Mouse (Mus musculus): Measurements from ENCODE around the gene Cbln1. TPM values are rescaled to one million over a fixed set of nuclear protein-coding genes. Genes with fewer than 3 reads are reported as not detected.

Cbln1 gene
- 0.05 and 0.12 TPM in 2 replicates for polyA plus RNA-seq (2012; rRNA removed)

DNA sequence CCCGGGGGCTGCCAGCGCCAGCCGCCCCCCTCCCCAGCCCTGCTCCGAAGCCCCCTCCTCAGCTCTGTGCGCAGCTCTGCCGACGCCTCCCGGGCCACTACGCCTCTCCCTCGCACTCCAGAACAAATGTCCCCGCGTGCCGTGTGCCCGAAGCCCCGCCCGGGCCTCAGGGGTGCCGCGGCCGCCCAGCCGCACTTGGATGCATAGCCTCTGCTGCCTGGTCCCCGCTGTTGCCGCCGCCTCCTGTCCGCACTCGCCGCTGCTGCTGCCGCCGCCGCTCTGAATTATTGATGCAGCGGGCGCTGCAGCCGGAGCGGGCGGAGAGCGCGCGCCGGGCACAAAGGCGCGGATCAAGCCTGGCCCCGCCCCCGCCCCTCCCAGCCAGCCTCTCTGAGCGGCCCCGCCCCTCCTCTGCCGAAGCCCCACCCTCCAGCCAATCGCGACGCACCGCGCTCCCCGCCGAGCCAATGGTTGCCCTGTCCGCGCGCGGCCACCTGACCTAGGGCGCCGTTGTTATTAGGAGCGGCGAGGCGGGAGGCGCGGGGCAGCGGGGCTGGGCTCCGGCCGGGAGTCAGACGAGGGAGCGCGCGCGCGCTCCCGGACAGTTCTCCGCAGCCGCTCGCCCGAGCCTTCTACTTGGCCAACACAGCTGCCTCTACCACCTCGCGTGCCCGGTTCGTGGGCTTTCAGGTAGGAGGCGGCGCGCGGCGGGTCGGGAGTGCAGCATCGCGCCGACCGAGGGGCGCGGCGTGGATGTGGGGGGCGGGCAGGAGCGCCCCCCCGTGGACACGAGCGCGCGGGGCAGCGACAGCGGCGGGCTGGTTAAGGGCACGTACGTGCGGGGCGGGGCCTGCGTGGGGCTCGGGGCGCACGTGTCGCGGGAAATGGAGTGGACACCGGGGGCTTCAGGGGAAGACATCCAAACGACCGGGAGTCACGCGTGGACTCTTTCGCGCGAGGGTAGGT is at the start of gene Cbln1:
TSS of gene Cbln1 (minus strand) at position 339 of the 966 bp plus-strand sequence.
- DNase-seq (ENCODE audit: low read depth, low spot score) = peak; percentile 29
- WGBS = 3% methylated on average over 116 of the region's 122 CpGs

DNA sequence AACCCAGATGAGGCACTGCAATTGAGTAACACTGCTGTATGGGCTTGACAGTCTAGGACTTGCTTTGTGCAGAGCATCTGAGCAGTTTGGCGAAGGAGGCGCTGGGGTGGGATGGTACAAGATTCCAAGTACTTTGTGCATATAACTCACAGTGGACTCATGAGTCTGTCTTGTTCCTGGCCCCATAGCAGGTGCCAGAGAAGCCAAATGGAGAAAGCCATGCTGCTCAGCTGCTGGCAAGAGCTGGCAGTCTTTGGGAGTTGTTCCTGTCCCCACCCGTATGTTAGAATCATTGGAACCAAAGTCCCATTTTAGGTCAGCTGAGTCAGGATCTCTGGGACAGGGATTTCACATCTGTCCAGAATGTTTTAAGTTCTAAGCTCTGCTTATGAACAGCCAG is 44.7 kb upstream of the Cbln1 start:
- DNase-seq (ENCODE audit: low read depth, low spot score) = no peak
- WGBS = 82% methylated on average over 3 of the region's 3 CpGs

DNA sequence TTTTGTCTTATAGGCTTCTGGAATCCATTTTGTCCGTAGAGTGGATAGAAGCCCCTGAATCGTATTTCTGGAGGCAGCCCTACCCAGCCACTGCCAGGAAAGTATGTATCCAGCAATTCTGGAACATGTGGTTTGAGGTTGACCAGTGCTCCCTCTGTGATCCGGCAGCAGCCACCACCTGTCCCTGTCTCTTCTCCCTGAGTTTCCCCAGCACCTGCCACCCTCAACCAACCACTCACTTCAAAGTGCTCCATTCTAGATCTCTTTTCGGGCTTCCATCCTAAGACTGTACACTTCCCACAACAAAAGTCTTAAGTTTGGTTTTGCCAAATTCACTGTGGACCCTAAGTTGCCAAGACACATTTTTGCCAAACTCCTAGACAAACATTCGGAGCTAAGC is 41.4 kb upstream of the Cbln1 start:
- 84% methylated on average over 5 of the region's 5 CpGs for WGBS
- no peak for DNase-seq (ENCODE audit: low read depth, low spot score)

DNA sequence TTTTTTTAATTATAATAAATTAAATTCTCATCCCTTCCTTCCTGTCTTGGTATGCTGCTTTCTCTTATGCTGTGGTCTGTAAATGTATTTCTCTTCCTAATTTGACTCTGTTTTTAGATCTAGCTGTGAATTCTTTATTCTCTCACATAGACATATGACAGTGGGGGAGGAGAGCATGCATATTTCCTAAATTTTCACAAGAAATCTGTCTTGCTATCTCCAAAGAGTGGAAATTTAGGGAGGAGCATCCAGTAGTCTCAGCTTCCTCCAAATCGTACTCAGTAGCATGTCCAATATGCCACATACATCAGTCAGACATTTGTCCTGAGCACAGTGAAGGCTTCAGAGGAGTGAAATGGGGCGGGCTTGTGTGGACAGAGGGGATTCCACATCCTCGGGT is 40.9 kb upstream of the Cbln1 start:
- 67% methylated on average over 3 of the region's 3 CpGs for WGBS
- DNase-seq (ENCODE audit: low read depth, low spot score) = no peak

DNA sequence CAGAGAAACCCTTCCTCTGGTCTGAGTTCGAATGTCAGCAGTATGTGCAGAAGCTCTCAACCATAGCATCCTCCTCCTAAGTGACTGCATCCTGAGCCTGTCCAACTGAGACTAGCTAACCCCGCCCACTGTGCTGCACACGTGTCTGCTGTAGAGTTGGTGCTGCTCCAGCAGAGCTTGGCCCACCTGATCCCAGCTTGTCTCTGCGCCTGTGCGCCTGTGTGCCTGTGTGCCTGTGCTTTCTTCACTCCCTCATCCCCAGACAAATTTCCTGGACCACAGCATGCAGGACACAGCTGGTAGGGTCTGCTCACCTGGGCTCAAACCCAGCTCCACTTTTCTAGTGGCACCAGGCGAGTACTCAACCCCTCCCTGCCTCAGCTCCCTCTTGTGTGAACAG is 40.2 kb upstream of the Cbln1 start:
- WGBS = 72% methylated on average over 6 of the region's 6 CpGs
- no peak for DNase-seq (ENCODE audit: low read depth, low spot score)

DNA sequence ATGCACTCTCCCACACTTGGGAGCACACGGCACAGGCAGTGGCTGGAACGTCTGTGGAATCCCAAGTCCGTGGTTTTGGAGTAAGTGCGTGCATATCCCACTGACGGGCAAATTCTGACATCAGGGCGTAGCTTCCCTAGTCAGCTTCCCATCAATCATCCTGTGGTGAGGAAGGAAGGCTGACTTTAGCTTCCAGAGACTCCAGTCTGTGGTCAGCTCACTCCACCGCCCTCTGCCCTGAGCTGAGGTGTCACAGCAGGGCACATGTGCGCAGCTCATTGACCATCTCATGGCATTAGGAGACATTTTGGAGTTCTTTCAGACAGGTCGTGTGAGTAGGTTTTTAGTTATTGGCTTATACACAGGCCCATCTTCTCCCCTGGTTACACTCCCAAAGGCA is 34.6 kb upstream of the Cbln1 start:
- DNase-seq (ENCODE audit: low read depth, low spot score) = no peak
- 68% methylated on average over 9 of the region's 9 CpGs for WGBS

DNA sequence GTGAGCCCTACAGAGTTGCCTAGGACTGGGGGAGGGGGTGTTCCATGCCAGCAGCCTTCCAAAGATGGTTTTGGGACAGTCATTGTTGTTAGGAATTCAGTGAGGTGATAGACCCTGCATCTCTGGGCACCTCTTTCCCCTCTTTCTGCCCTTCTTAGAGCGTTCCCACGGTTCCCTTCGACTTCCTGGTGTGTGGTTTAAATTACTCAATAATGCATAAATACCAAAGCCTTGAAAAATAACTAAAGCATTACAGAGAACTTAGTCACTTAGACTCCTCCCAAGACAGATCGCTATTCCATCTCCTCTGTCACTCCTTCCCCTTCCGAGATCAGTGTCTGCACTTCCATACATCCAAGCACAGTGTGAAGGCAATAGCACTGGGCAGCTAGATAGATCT is 32.0 kb upstream of the Cbln1 start:
- DNase-seq (ENCODE audit: low read depth, low spot score) = no peak
- 65% methylated on average over 5 of the region's 5 CpGs for WGBS

DNA sequence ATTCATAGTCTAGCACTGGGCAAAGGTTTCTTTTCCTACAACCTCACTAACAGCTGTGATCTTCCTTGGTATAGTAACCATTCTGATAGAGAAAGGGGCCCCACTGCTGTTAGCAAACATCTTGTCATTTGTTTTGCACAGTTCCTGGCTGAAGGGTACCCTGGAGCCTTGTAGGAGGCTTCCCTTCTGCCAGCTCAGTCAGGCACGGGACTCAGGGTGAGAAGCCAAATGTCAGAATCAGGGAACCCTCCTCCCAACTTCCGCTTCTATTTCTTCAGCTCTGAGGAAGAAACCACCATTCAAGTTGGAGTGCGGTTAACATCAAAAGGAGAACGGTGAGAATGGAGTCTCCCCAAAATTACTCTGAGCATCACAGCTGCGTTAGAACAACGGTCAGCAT is 30.3 kb upstream of the Cbln1 start:
- 74% methylated on average over 6 of the region's 6 CpGs for WGBS
- no peak for DNase-seq (ENCODE audit: low read depth, low spot score)

DNA sequence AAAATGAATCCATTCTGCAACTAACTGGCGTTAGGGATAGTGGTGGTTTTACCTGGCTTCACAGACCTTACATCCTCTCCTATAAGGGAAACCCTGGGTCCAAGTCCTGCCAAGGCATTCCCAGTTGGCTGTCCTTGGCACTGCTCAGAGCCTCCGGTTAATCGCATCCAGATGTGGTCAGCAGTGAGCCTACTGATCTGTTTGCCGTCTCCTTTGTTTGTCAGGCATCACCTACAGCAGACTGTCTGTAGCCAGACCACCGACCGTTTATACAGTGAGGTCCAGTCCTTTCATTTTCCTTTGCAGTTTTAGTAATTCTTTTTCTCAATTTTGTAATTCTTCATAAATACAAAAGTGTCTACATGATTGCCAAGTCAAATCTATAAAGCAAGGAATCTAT is 25.2 kb upstream of the Cbln1 start:
- WGBS = 75% methylated on average over 6 of the region's 6 CpGs
- no peak for DNase-seq (ENCODE audit: low read depth, low spot score)

DNA sequence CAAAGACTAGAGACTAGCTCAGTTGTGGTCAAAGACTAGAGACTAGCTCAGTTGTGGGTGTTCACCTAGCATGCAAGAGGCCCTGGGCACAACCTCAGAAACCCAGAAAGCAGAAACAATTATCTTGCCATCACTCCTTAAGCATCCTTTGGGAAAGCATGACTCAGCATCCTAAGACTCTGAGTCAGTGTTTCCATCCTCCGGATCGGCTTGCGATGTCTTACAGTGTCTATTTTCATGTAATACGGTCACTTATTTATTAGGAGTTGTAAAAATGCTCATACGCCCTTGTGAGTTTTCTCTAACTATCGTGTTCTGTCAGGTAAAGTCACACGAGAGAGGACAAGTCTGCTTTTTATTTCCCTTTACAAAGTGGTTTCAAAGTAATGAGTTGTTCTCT is 24.1 kb upstream of the Cbln1 start:
- DNase-seq (ENCODE audit: low read depth, low spot score) = no peak
- 78% methylated on average over 7 of the region's 7 CpGs for WGBS

DNA sequence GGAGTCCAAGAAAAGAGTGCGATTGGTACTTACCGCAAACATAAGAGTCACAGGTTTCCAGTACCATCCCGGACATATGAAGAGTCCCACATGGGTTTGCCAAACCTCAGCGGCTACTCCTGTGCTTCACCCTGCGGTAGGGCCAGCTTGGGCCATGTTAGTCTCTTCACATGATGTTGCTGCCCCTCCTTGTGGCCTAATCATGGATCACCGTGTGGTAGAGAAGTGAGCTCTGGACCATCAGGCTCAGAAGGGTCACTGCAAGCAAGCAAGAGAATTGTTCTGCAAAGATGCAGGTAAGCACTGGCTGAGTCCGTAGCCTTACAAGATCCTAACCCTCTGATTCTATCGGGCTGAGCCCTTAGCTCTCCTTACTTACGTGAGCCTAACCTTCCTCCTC is 22.5 kb upstream of the Cbln1 start:
- WGBS = 63% methylated on average over 9 of the region's 9 CpGs

DNA sequence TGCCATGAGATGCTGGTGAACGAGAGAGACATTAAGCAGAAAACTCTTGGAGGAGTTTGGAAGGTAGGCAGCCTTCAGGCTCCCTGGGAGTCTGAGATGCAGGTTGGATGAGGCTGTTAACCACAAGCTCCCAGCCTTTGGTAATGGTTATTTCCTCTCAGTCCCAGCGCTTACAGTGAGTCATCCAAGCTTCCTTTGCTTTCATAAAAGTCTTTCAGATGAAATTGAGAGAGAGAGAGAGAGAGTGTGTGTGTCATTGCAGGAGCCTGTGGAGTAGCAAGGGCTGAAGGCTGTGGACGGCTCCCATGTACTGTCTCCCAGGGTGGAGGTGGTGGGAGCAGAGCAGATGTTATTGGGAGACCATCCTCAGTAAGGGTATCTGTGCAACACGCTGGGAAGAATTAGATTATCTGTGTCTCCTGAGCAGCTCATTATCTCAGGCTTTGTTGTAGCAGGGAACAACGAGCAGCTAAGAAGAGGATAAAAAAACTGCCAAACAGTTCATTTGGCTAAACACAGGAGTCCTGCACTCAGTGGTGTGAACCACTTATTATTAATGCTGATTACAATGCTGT is 17.5 kb upstream of the Cbln1 start:
- no peak for DNase-seq (ENCODE audit: low read depth, low spot score)
- 66% methylated on average over 5 of the region's 5 CpGs for WGBS

More for the DNA sequence above, 22.5 kb upstream of the Cbln1 start:
- DNase-seq (ENCODE audit: low read depth, low spot score) = no peak

DNA sequence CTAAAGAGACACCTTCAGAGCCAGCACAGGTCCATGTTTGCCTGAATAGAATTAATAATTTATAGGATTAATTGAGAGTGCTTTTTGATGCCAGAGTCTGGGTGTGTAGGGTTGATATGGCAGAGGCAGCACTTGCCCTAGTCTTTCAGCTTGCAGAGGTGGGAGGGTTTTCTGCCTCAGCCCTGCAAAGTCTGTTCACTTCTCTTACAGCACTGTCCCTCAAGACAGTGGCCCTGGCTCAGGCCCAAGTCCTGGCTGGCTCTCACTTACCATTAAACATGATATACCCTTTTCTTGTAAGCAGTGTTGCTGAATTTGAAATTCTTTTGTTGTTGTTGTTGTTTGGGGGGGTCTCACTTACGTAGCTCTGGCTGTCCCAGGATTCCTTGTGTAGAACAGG is 9.0 kb upstream of the Cbln1 start:
- 73% methylated on average over 1 of the region's 1 CpGs for WGBS
- DNase-seq (ENCODE audit: low read depth, low spot score) = no peak

DNA sequence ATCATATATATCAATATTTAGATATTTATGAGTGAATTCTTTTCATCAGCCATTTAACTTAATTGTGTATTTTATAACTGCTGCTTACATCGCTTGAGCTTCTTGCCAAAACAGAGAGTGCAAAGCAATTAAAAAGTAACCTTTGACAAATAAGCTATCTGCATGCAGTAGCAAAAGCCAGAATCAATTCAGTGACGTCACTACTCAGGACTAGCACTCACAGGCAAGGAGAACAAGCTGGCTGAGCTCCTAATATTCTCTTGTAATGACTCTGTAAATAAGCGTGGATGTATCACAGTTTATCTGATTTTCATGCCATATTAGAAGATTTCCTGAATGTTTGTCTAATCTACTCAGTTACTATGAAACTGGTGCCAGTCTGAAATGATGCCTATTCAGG is 5.8 kb upstream of the Cbln1 start:
- WGBS = 29% methylated on average over 3 of the region's 3 CpGs
- no peak for DNase-seq (ENCODE audit: low read depth, low spot score)

DNA sequence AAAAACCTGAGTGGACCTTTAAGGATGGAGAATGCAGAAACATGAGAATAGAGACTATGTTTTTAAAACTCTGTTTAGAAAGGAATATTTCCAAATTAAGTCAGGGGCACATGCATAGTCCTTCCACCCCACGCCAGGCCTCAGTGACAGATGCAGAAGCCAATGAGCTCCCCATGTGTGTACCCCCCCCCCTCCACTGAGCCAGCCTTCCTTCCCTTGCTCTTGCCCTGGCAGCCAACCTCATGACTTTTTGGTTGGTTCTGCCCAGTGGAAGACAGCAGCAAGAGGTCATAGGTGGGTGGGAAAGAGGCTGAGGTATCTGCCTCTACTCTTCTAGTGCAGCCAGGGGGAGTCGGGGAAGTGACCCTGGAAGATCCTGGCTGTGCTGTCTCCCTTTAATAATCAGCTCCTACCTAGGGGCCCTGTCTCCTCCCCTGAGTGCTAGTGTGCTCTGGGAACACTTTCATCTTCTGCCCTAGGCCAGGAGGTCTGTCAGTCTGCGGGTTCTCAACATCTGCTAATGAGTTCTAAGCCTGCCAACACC is 4.8 kb upstream of the Cbln1 start:
- no peak for DNase-seq (ENCODE audit: low read depth, low spot score)
- WGBS = 55% methylated on average over 3 of the region's 3 CpGs

DNA sequence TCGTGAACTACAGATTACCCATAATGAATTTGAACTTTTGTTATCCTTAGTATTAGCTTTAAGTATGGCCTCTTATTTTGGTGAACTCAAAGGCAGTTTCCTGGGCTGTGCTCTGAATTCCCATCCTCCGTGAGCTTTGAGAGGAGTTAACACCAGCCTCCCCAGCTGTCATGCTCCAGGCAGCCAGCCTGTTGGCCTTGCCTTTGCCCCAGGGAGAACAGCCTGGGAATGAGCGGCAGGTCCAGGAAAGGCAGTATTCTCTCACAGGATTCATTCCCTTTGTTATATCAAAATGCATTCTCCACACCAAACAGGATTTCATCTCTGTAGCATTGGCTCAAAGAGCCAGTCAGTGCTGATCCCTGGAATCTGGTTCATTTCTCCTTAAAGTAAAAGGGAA is 3.1 kb upstream of the Cbln1 start:
- DNase-seq (ENCODE audit: low read depth, low spot score) = no peak
- WGBS = 65% methylated on average over 3 of the region's 3 CpGs

DNA sequence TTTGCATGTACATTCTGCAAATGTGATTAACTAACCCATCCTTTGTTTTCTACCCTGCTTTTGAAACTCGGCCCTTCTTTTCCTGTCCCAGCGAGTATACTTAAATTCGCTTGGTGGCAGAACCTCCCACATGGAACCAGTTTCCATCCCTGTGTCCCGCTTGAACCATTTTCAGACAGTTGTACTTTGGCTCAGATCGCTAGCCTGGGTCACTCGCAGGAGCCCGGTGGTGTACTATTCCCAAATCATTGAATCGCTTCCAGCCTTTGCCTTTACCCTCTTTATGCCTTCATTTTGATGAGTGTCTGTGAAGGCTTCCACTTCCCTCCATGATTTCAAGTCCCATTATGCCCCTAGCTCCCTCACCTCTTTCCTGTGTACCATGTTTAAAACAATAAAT is 2.0 kb upstream of the Cbln1 start:
- no peak for DNase-seq (ENCODE audit: low read depth, low spot score)

DNA sequence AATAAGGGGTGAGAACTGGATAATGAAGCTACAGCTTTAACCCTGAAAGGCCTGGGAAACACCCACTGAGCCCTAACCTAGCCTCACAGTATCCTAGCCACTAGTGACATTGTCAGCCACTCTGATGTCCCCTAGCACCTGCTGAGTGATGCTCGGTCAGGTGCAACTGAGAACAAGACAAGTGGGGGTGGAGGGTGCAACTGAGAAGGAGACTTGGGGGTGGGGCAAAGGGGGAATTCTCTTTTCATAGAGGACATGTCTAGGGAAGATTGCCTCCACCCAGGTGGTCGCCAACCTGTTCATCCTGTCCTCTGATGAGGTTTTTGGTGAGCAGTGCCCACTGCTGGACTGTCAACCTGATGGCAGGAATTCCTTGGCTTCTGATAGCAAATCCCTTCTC is 1.5 kb upstream of the Cbln1 start:
- WGBS = 34% methylated on average over 2 of the region's 2 CpGs

More for the DNA sequence above, 2.0 kb upstream of the Cbln1 start:
- 72% methylated on average over 8 of the region's 8 CpGs for WGBS

DNA sequence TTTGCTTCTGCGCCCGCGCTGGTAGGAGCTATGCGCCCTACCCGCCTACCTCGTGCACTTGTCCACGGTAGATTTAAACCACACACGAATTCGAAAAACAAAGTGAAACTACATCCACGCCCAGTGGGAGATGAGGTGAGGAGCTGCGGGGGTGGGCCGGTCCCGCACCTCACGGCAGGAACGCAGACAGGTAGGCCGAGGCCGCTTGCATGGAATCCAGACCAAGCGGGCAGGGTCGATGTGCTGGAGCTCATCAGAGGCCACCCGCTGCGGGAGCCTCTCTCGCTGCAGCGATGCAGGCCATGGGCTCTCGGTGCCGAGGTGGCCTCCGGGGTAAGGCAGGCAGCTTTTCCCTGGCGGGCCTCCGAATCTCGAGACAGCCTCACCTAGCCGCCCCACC is 905 bp upstream of the Cbln1 start:
- WGBS = 4% methylated on average over 30 of the region's 30 CpGs
- DNase-seq (ENCODE audit: low read depth, low spot score) = no peak

More for the DNA sequence above, 1.5 kb upstream of the Cbln1 start:
- DNase-seq (ENCODE audit: low read depth, low spot score) = no peak

DNA sequence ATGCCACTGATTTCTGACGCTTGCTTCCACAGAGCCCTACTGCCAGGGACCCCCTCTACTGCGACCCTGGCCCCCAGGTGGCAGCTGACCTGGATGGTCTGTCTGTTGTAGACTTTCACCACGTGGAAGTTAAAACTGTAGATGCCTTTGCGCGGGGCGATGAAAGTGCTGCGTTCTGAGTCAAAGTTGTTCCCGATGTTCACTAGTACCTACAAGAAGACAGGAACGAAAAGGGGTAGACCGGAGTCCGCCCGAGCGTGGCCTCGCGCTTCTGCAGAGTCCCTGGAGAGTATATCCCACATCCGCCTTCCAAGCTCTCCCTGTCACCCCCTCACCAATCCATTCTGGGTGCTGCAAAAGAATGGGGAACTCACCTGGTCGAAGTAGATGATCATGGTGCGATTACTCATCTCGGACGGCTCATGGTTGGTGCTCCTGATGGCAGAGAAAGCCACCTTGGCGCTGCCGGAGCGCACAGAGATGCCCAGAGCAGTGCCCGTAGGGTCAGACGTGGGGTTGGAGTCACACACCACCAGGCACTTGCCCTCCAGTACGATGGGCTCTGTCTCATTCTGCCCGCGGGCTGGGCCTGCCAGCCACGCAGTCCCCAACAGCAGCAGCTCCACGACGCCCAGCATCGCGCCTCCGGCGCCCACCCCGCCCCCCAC is 672 bp downstream of the Cbln1 start:
- WGBS = 3% methylated on average over 36 of the region's 36 CpGs
- DNase-seq (ENCODE audit: low read depth, low spot score) = no peak
